Mouse (Mus musculus) neural tube, embryonic 11.5 days (tissue): Measurements from ENCODE around the gene Napsa. TPM values are rescaled to one million over a fixed set of nuclear protein-coding genes. Genes with fewer than 3 reads are reported as not detected.
A peak's percentile ranks its signal among the peaks of the same experiment; 100 is the strongest.

ENCODE experiments used
- ATAC-seq: fragments of 200-750 bp; cut with Nextera tagmentation; 2 replicates; pipeline ENCODE4 v1.8.0; 2017; ENCODE audit warnings: moderate number of reproducible peaks, mild to moderate bottlenecking, moderate TSS enrichment, moderate library complexity; ENCODE audit not compliant: insufficient read depth, low FRiP score, low TSS enrichment
- DNase-seq: peaks from one replicate; pipeline ENCODE4 v3.0.0-alpha.2; 2015; ENCODE audit warnings: low spot score
- H3K27ac ChIP-seq: fragments of 300-500 bp; sonication (generic); 2 replicates; pipeline ENCODE4 v1.5.1; 2014; ENCODE audit warnings: low read depth, mild to moderate bottlenecking, low read length
- H3K27me3 ChIP-seq: fragments of 300-500 bp; sonication (generic); 2 replicates; pipeline ENCODE4 v1.6.1; 2014; ENCODE audit warnings: mild to moderate bottlenecking, low read length, mixed read lengths; ENCODE audit not compliant: control insufficient read depth, insufficient read depth
- H3K36me3 ChIP-seq: fragments of 300-500 bp; sonication (generic); 2 replicates; pipeline ENCODE4 v1.6.1; 2014; ENCODE audit warnings: mild to moderate bottlenecking, low read length, moderate library complexity, mixed read lengths; ENCODE audit not compliant: control insufficient read depth, insufficient read depth
- H3K4me1 ChIP-seq: fragments of 300-500 bp; sonication (generic); 2 replicates; pipeline ENCODE4 v1.6.1; 2014; ENCODE audit warnings: low read length, mixed read lengths; ENCODE audit not compliant: control insufficient read depth, insufficient read depth
- H3K4me2 ChIP-seq: fragments of 300-500 bp; sonication (generic); 2 replicates; pipeline ENCODE4 v1.6.1; 2014; ENCODE audit warnings: low read depth, mild to moderate bottlenecking, moderate library complexity
- H3K4me3 ChIP-seq: fragments of 300-500 bp; sonication (generic); 2 replicates; pipeline ENCODE4 v1.5.1; 2014; ENCODE audit warnings: low read depth, low read length
- H3K9ac ChIP-seq: fragments of 300-500 bp; sonication (generic); 2 replicates; pipeline ENCODE4 v1.6.1; 2014; ENCODE audit warnings: mild to moderate bottlenecking, low read length
- H3K9me3 ChIP-seq: fragments of 300-500 bp; sonication (generic); 2 replicates; pipeline ENCODE4 v1.6.1; 2016; ENCODE audit warnings: low read length; ENCODE audit not compliant: control insufficient read depth
- WGBS: fragments of 180-500 bp; shearing (Covaris S2); extraction: QIAGEN DNeasy Blood & Tissue Kit; methylation state at CpG from one replicate; pipeline ENCODE4 v1.1.7; 2014; 5-methylcytosine and 5-hydroxymethylcytosine counted together
- polyA plus RNA-seq: library from polyadenylated mRNA; unstranded; fragments of >200 nt; fragmentation: Nextera tagmentation; extraction: Ambion mirVana; gene quantifications from 2 replicates; pipeline ENCODE4 v1.2.1, GENCODE M21; 2014

The Napsa gene
- polyA plus RNA-seq, 1 experiment from 2014 or later, result 0.42 TPM

DNA sequence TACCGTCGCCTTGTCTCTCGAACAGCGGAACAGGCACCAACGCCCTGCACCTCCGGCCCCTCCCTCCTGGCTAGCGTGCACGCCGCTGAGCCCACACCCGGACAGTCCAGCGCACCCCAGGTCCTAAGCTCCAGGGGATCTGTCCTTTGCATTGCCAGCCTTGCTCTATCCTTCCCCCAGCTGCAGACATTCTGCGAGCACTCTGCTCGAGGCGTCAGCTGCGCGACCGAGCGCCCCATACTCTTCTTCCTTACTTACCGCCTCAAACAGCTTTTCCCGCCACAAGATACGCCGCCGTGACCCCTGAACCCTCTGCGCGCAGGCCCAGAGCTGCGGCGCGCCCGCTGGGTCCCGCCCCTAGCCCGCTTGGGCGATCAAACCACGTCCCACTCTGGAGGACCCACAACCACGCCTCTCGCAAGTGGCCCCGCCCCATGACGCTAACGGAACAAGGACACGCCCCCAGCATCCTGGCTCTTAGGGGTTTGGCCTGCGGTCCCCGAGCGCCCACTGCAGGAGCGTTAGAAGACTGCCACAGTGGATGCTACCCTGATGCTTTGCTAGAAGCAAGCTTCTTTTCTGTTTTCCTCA is 23.6 kb upstream of the Napsa start, which contains the start of gene Pold1:
Gene Pold1 (minus strand): TSS at position 353 of the 591 bp plus-strand sequence.
- H3K4me1 ChIP-seq, result peaks cover 13% of the 10 kb centered on the region
- 0 out of 2 replicates have a peak, but pooled peaks cover 2% of the 10 kb centered on the region for H3K9me3 ChIP-seq
- H3K36me3 ChIP-seq, result peaks cover 9% of the 10 kb centered on the region; the same call in 1 of the 2 replicates
- no peaks in the 10 kb centered on the region for H3K27me3 ChIP-seq
- H3K9ac ChIP-seq, result peak within 1 kb of the TSS; percentile 60
- H3K4me3 ChIP-seq, result peak within 1 kb of the TSS; percentile 38
- no peak within 1 kb of the TSS for H3K27ac ChIP-seq
- DNase-seq (peak; percentile 100), ATAC-seq (peak; percentile 87)
- under 1% methylated on average over 43 of the region's 43 CpGs for WGBS
- H3K4me2 ChIP-seq, result peak within 1 kb of the TSS; percentile 73

DNA sequence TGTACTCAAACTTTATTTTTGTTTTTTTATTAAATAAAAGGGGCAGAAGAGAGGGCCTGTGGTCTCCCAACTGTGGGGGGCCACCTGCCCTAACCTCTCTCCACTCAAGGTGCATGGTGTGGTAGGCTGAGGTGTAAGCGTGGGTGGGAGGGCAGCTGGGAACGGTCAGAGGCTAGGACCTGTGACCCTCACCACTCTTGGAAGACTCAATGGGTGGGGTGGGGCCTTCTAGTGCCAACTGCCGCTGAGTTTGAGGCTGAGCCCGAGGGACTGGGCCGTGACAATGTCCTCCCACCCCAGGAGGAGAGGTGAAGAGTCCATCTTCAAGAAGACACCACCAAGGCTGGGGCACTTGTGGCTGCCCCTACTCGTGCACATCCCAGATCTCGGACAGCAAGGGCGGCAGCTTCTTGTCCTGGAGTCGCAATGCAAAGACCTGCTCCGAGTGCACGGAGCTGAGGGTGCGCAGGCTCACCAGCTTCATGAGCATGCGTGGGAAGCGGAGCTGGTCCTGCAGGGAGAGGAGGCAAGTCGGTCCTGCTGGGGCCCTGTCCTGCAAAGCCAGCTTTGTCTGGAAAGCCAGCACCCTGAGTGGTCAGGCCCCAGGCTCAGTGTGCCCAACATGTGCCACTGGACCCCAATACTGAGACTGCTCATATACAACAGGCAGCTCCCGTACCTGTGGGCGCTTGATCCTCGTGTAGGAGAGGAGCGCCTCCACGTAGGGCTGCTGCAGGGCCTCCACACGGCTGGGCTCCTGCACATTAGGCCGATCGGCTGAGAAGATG is 22.4 kb upstream of the Napsa start:
- ATAC-seq, result no peak
- no peak overlapping the region for H3K4me3 ChIP-seq
- 0 out of 2 replicates have a peak, but pooled peaks cover 2% of the 10 kb centered on the region for H3K9me3 ChIP-seq
- H3K27me3 ChIP-seq, result no peaks in the 10 kb centered on the region
- H3K27ac ChIP-seq, result no peak overlapping the region
- H3K9ac ChIP-seq, result no peak overlapping the region
- peaks cover 9% of the 10 kb centered on the region; the same call in 1 of the 2 replicates for H3K36me3 ChIP-seq
- H3K4me1 ChIP-seq, result peaks cover 13% of the 10 kb centered on the region
- WGBS, result 96% methylated on average over 23 of the region's 23 CpGs
- DNase-seq, result no peak
- H3K4me2 ChIP-seq, result no peak overlapping the region

DNA sequence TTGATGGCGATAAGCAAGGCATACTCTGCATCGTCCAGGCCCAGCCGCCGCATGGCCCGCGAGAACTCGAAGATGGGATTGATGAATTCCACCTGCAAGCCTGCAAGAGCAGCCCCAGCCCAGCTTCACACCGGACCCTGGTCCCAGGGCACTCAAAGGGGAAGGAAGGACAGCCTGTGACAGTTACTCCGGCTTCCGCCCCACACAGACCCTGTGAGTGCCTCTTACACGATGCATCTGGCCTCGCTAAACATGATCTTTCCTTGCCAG is 21.8 kb upstream of the Napsa start:
- no peak for ATAC-seq
- Histone ChIP-seq H3K36me3 (peaks cover 9% of the 10 kb centered on the region; the same call in 1 of the 2 replicates), H3K9me3 (0 out of 2 replicates have a peak, but pooled peaks cover 2% of the 10 kb centered on the region), H3K4me2 (no peak overlapping the region), H3K9ac (no peak overlapping the region), H3K4me3 (no peak overlapping the region), H3K4me1 (peaks cover 13% of the 10 kb centered on the region), H3K27ac (no peak overlapping the region), H3K27me3 (no peaks in the 10 kb centered on the region)
- DNase-seq, result no peak
- WGBS, result 96% methylated on average over 12 of the region's 12 CpGs

DNA sequence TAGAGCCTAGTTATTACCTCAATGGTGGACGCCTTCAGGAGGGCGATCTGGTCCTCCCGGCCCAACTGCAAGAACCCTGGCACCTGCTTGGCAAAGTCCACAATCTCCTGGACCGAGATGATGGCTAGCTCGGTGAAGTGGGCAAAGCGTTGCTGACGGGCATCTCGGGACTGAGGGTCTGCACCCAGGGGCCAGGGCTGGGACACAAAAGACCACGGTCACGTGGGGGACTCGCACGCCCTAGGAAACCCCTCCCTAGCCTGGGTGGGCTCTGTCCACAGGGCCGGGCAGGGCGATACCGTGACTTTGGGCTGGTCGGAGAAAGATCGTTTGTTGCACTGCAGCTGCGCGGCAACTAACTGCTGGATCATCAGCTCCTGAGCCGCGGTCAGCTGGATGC is 20.9 kb upstream of the Napsa start:
- WGBS, result 93% methylated on average over 21 of the region's 21 CpGs
- no peak overlapping the region for H3K4me2 ChIP-seq
- DNase-seq, result no peak

DNA sequence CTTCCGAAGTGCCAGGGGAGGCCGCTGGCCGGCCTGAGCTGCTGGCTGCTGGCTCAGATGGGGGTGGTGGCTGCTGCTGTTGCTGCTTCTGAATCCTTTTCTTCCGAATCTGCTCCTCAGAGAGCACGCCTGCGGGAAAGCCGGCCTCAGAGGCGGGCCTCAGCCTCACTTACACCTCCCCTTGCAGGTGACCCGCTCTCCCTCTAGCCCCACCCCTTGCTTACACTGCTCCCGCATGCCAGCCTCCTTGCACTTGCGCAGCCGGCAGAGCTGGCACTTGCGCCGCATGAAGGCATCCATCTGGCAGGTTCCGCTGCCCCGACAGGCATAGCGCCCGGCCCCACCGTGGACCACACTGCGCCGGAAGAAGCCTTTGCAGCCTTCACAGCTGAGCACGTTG is 20.4 kb upstream of the Napsa start:
- DNase-seq, result no peak
- Histone ChIP-seq H3K4me3 (no peak overlapping the region), H3K36me3 (peaks cover 9% of the 10 kb centered on the region; the same call in 1 of the 2 replicates), H3K4me1 (peaks cover 13% of the 10 kb centered on the region), H3K27me3 (no peaks in the 10 kb centered on the region), H3K9me3 (no peaks in the 10 kb centered on the region), H3K9ac (no peak overlapping the region), H3K4me2 (no peak overlapping the region), H3K27ac (no peak overlapping the region)
- ATAC-seq, result no peak
- WGBS, result 81% methylated on average over 22 of the region's 22 CpGs

More for the DNA sequence above, 20.9 kb upstream of the Napsa start:
- Histone ChIP-seq H3K9ac (no peak overlapping the region), H3K4me3 (no peak overlapping the region), H3K9me3 (no peaks in the 10 kb centered on the region), H3K36me3 (peaks cover 9% of the 10 kb centered on the region; the same call in 1 of the 2 replicates), H3K4me1 (peaks cover 13% of the 10 kb centered on the region), H3K27ac (no peak overlapping the region), H3K27me3 (no peaks in the 10 kb centered on the region)
- no peak for ATAC-seq

DNA sequence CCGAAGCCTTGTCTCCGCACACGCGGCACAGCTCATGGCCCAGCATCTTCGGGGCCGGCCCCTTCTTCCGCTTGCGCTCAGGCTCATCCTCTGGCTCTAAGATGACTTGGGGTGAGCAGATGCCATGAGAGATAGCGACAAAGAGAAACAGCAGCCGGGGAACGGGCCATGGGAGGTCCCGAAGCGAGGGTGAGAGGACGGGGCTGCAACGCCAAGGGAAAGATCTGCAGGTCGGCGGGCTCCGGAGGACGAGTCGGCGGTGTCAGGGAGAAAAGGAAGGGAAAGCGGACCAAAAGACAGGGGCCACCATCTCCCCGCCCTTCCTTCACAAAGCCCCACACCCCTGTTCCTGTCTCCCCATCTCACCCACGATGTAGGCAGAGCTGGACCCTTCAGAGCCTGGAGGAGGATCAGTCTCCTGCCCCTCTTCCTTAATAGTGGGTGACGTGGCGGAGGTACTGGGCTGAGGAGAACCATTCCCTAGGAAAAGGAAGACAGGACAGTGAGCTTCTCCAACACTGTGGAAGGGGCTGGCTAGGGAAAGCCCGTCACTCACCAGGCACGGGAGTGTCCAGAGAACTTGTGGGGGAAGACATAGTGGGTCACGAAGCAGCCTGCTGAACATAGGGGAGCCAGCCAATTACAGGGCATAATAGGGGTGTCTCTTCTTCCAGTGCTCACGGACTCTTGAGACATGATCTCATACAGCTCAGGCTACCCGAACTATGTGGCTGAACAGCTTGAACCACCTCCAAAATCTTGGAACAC is 19.9 kb upstream of the Napsa start:
- Histone ChIP-seq H3K27ac (no peak overlapping the region), H3K36me3 (peaks cover 9% of the 10 kb centered on the region; the same call in 1 of the 2 replicates), H3K4me1 (peaks cover 12% of the 10 kb centered on the region), H3K27me3 (no peaks in the 10 kb centered on the region), H3K9ac (no peak overlapping the region), H3K4me2 (peak overlapping the region; percentile 57; the same call in 1 of the 2 replicates), H3K4me3 (peak overlapping the region; percentile 81; the same call in 1 of the 2 replicates), H3K9me3 (no peaks in the 10 kb centered on the region)
- 86% methylated on average over 31 of the region's 31 CpGs for WGBS
- no peak for DNase-seq
- ATAC-seq, result no peak

DNA sequence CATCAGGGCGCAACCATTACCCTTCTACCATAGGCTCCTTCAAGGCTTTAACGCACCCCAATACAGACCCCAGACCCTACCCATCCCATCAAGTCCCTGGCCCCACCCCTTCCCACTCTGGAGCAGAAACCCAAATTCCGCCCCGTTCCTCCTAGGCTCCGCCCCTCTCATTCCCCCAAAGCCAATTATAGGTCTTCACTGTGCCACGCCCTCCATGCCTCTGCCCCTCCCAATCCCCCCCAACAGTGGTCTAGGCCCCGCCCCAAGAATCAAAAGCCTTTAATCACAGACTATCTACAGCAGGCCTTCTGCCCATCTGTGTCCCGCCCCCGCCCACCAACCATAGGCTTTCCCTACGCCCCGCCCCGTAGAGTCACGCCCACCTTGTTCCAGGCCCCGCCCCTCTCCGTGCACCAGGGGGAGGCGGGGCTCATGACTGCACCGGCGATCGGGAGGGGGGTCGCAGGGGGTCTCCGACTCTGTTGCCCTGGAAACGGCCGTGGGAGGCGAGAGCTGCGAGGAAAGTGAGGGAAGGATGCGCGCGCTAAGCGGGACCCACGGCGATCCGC is 18.9 kb upstream of the Napsa start:
- H3K9ac ChIP-seq, result peak overlapping the region; percentile 61
- DNase-seq (peak; percentile 93), ATAC-seq (peak; percentile 81)
- peak overlapping the region; percentile 57 for H3K4me2 ChIP-seq
- H3K36me3 ChIP-seq, result peaks cover 9% of the 10 kb centered on the region; the same call in 1 of the 2 replicates
- peak overlapping the region; percentile 81 for H3K4me3 ChIP-seq
- H3K27ac ChIP-seq, result peak overlapping the region; percentile 84
- under 1% methylated on average over 32 of the region's 32 CpGs for WGBS
- H3K9me3 ChIP-seq, result no peaks in the 10 kb centered on the region
- H3K27me3 ChIP-seq, result no peaks in the 10 kb centered on the region
- H3K4me1 ChIP-seq, result peaks cover 3% of the 10 kb centered on the region; the same call in 1 of the 2 replicates

DNA sequence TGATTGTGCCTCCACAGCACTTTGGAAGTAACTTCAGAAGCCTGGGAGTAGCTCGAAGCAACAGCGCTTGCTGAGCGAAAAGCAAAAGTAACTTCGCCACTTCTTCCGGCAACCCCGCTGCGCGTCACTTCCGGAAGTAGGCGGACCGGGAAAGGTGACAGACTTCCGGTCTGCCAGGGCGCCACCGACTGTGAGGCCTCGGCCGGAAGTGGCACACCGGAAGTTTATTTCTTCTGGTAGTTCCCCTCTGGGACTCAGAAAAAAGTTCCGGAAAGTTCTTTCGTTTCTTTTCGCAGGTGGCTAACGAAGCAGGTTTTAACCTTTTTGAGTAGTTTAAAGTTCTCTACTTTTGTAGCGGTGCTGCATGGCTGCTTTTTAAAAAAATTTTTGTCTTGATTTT is 18.4 kb upstream of the Napsa start, which contains the start of gene Nr1h2:
Gene Nr1h2 (minus strand): TSS at position 126 of the 400 bp plus-strand sequence.
- Histone ChIP-seq H3K4me3 (peak within 1 kb of the TSS; percentile 81), H3K9me3 (no peaks in the 10 kb centered on the region), H3K36me3 (peaks cover 9% of the 10 kb centered on the region; the same call in 1 of the 2 replicates), H3K27me3 (no peaks in the 10 kb centered on the region), H3K4me2 (peak within 1 kb of the TSS; percentile 57), H3K27ac (peak within 1 kb of the TSS; percentile 84), H3K9ac (peak within 1 kb of the TSS; percentile 61), H3K4me1 (peaks cover 3% of the 10 kb centered on the region; the same call in 1 of the 2 replicates)
- WGBS, result under 1% methylated on average over 22 of the region's 22 CpGs
- peak; percentile 76 for ATAC-seq
- peak; percentile 97 for DNase-seq
